Mouse (Mus musculus) heart, postnatal 4 days (tissue): ENCODE measurements around the gene Vezt. TPM values are rescaled to one million over a fixed set of nuclear protein-coding genes. Genes with fewer than 3 reads are reported as not detected.

ENCODE experiments used
- DNase-seq: peaks from one replicate; pipeline ENCODE4 v3.0.0; 2021
- total RNA-seq, 2 experiments: library from RNA; stranded (reverse); gene quantifications; 2 replicates each; pipeline ENCODE4 v1.2.3; 2021

Gene Vezt
- total RNA-seq, 2 experiments from 2014 or later: 45.3 to 46.4 TPM

DNA sequence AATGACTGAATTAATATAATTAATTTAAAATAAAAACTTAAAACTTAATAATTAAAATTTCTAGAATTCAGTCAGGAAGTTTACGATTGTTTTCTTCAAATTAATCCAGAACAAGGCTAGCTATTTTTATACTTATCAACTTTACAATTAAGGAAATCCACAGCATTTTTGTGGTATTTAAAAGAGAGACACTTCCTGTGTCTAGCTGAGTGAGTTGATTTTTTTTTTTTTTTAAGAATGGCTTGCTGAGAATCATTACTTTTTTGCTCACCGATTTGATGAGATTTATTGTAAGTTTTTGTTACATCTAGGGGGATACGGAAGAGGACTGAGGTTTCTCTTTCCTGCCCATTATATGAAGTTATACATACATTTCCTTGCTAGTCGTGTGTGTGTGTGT is 2.0 kb upstream of the Vezt start:
- DNase-seq: no peak

DNA sequence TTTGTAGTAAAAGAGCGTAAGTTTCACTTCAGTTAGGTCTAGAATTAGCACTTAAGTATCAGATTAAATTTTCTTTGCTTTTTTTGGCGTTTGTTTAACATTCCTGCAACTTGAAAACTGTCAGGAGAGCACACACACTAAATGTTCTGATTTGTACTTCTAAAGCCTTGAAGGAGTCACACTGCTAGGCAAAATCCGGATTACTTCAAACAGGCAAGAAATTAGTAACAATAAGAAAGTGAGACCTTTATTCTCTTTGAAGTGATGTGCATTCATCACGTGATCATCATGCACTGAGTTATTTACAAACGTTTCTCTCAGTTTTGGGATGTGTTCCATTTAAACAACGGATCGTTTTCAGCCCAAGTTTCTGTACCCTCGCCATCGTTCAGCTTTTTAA is 1.6 kb upstream of the Vezt start:
- no peak for DNase-seq

DNA sequence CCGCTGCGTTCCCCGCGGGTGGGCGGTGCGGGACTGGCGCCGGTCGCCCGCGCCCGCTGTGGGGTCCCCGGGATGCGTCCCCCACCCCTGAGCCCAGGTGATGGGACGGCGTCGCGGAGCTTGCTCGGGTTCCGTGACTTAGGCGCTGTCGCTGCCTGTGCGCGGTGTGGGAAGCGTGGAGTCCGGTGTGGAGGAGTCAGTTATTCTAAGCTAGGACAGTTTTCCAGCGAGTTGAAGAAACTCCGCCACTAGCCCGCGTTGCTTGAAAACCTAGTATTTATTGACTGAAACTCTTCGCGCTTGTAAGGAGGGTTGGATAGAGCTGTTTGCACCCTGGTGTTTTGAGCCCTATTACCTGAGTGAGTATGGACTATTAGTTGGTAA is 750 bp upstream of the Vezt start:
- DNase-seq: no peak

DNA sequence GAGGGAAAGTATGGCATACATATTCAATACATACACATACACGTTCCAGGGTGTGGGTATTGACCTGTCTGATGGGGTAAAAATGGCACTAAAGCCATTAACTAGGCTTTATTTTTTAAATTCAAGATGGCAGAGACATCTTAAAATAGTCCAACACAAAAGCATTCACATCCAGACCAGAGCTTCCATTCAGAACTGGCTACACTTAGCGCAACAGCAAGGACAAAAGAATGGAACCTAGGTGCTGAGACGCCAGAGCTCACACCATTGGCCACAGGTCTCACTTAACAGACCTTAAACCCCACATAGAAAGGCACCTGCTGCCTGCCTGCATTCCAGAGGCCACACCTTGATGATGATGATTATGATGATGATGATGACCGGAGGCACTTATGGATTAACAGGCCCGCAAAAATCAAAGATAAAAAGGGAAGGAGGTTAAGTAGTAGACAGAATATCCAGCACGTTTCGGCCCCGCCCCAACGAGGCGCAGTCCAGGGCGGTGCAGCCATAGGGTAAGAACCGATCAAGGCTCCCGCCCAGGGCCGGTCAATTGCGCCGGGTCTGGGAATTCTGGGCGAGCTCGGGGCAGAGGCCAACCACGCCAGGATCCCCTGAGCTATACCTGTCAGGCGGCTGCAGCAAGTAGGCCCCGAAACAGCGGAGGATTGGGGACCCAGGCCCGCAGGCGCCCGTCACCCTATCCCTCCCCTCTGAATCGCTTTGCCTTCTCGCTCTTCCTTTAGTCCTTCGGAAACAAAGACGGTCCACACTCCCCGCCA is 550 bp downstream of the Vezt start:
- DNase-seq: peak; percentile 68

DNA sequence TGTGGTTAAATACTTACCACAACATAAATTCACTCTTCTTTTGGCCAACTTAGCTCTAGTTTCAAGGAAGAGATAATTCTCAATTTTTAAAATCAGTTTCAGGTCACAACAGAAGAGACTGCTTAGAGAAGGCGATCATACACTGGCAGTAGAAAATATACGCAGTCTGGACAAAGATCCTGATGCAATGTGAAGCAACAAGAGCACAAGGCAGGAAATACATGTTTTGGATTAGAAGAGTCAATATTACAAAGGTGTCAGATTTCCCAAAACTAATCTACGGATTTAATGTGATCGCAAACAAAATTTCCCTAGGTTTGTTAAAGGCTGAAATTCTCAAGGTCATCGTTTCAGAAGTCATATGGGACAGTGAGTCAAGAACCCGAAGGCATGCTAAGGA is 4.5 kb downstream of the Vezt start:
- DNase-seq: no peak

DNA sequence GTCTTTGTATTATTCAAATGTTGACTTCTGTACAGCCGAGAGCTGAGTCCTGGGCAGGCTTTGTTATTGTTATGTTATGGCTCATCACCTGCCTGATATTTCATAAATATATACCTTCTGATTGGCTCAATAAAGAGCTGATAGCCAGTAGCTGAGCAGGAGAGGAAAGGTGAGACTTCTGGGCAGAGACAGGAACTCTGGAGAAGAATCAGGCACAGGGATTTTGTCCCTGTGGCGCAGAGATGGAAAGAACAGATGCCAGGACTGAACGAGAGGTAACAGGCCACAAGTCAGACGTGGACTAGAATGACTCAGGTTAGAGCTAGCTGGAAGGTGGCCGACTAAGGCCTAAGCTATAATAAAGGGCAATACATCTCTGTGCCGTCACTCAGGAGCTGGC is 7.1 kb downstream of the Vezt start:
- no peak for DNase-seq

DNA sequence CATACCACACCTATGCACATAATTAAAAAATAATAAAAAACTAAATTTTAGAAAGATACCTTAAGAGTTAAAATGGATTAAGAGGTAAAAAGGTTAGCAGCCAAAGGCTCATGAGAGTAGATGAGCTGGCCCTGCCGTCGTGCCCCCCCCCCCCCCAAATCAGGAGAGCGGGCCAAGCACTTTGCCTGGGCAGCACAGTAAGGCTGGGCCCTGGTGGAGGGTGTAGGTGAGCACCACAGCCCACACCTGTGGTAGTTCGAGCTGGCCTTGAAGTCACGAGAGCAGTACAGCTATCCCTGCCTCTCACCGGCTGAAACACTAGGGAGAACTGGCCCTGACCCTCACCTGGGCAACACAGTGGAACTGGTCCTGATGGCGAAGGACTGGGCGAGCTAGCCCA is 10.5 kb downstream of the Vezt start:
- no peak for DNase-seq

DNA sequence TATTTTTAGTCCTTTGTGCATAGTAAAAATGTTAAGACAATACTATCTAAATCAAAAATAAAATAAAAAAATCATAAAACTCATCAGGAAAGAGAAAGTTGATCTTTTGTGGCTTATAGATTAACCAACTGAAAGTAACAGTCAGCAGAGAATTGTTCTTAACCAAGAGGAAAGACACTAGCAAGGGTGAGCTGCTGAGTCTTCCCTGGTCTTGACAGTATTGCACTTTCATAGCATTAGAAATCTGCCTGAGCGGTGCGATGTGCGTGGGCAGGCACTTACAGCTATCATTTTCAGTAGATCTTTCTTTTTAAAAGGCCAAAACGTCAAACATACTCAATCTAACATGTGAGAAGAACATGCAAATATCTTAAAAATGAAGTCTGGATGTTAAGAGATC is 14.6 kb downstream of the Vezt start:
- DNase-seq: no peak

DNA sequence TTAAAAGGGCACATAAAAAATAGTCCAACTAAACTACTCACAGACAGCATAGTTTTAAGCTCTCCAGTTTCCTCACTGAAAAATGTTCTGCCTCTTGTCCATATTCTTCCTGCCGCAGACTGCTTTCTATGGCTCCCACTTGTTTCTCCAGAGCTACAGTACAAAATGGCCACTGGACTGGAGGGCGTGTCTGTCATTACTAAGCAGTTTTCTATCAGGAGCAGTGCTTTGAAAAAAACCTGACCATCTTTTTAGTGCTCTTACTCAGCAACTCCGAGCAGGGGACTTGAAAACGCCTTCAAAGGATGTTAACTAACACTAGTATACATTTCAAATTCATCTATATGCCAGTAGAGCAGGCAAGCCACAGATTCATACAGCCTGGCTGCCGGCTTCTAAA is 15.0 kb downstream of the Vezt start:
- DNase-seq: no peak

DNA sequence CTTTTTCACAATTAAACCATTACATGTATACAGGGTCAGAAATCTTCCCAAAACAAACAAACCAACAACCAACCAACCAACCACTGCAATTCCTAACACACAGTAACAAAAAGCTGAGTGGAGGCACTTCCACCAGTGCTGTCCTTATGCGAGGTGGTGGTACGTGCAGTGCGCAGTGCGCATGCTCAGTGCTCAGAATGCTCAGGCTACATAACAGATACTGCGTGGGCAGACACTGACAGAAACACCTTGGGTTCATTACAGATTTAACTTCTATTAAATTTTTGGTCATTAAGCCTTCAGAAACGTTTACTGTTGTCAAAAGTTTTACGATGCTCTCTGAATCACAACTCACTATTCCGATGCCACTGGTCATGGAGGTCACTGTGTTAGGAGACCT is 18.2 kb downstream of the Vezt start:
- no peak for DNase-seq

DNA sequence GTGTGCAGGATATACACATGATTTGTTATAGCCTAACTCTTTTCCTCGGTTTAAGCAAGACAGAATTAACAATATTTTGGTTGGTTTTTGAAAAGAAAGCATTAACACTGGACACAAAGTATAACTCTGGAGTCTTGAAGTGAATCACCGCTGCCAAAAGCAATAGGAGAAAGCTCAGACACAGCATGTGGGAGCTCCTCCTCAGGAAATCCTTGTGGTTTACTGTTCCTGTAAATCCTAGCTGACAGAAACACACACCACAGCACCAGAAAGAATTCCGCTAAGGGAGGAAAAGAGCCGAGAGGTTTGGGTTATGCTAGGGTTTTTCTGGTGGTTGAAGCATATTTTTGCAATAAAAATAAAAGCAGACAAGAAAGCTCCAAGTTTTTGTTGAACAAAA is 21.4 kb downstream of the Vezt start:
- no peak for DNase-seq

DNA sequence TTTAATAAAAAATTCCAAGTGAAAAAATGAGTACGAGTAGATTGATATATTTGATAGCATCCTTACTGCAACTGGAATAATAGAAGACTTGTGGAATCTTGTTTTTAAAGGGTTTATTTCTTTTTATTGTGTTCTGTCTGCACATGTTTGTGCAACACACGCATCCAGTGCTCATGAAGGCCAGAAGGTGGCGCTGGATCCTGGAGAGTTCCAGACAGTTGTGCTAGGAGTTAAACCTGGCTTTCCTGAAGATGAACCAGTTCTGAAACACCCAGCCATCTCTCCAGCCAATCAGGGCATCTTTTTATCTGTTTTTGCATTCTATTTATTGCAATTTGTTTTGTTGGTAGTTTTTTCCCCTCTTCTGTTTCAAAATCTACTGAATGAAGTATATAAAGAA is 22.4 kb downstream of the Vezt start:
- peak; percentile 74 for DNase-seq

DNA sequence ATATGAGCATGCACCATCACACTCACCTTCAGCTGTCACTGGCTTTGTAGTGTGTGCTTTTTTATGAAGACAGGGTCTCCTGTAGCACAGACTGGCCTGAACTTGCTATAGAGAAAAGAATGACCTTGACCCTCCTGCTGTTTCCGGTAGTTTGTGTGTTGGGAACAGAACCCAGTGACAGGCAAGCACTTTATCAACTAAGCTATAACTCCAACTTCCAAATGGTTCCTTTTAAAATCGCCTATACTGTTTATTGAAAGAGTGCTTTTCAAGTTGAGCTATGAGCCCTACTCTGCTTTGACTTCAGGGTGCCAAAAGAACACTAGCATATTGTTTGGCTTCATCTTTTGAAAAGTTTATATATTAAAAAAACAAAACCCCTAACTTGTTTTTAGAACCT is 24.6 kb downstream of the Vezt start:
- no peak for DNase-seq

DNA sequence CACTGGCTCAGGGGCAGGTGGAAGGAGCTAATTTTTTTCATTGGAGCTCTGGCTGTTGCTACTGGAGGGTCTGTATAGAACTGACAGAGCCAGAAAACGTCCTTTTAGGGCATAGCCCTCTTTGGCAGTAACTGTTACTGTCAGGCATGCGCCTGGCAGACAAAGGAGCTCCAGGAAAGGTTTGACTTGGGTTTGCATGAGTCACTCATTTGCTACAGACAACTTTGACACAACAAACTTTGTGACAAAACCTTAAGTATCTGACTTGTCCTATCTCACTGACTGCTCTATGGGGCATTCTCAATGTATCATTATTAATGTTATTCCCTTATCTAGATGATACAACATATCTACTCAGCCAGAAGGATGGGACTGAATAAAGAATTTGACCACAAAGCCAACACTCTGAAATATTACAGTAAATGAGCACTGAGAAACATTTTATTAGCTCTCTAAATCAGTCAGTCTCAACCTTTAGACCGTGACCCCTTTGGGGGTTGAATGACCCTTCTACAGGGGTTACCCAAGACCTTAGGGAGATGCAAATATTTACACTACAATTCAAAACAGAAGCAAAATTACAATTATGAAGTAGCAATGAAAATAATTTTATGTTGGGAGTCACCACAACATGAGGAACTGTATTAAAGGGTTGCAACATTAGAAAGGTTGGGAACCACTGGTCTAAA is 25.5 kb downstream of the Vezt start:
- no peak for DNase-seq

DNA sequence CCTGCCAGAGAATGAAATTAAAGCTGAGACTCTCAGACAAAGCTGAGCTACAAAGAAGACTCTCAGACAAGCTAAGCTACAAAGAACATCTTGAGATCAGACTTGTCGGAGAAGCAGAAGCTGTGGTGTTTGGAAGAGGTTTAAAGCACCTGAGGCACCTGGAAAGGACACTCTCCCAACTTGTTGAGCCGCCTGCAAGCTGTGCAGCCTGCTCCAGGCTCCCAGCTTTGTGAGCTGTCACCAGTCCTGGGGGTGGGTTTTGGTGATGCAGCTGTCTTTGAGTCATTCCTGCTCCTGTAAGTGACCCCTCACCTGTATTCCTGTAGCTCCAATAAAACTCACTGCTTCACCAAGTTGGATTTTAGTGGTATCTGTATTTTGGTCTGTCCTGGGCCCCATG is 27.3 kb downstream of the Vezt start:
- DNase-seq: no peak

DNA sequence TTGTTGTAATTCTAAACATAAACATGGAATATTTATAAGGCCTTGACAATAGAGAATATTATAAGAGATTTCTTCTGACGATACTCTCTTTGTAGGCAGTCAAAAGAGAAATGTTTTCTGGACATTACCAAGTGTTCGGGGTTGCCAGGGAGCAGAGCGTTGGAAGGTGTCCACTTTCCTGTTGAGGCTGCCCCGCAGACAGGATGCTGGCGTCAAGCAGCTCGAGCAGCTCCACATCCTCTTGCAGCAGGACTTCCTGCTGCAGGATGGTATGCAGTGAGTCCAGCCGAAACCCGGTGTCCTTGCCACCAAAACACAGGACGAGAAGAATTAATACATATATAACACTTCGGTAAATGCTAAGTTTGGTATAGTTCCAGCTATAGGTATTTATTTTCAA is 35.4 kb downstream of the Vezt start:
- peak; percentile 33 for DNase-seq

DNA sequence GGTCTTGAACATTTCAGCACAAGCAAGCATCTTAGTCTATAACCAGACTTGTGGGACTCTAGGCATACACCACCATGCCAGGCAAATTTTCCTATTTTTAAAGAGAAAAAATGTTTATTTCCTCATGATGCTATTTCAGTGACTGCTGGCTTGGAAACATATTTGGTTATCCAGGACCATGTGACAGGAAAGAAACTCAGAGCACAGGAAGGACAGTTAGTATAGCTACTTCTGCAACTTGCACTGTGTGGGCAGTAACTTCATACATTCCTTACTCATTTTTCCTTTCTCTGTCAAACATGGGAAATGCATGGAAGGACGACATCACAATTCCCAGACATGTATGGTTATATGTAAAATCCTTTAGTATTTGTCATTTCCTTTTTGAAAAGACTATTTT is 36.3 kb downstream of the Vezt start:
- DNase-seq: no peak

DNA sequence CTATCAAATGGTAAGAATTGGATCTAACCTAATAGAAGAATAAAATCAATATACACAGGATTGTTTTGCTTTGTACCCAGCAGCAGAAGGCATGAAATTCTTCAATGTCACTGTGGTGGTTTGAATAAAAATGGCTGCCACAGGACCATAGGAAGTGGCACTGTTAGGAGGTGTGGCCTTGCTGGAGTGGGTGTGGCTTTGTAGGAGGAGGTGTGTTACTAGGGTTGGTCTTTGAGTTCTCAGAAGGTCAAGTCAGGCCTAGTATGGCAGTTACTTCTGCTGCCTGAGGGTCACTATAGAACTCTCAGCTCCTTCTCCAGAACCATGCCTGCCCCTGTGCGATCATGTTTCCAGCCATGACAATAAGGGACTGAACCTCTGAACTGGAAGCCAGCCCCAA is 40.5 kb downstream of the Vezt start:
- no peak for DNase-seq

DNA sequence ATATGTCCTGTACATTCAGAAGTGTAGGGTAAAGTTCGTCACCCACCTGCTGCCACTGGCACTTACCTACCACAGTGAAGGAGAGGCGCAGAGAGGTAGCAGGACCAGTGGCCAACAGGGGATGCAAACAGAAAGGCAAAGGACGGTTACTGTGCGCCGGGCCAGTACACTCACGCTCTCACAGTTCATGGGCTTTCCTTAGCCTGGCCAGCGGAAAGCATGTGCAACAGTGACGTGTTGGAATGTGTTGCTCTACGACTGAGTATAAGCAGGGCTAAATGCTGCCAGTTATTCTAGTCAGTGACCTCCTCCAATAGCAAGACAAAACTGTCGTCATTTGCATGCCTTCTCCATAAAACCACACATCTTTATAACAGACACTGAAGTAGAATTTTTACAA is 41.5 kb downstream of the Vezt start:
- DNase-seq: peak; percentile 38

DNA sequence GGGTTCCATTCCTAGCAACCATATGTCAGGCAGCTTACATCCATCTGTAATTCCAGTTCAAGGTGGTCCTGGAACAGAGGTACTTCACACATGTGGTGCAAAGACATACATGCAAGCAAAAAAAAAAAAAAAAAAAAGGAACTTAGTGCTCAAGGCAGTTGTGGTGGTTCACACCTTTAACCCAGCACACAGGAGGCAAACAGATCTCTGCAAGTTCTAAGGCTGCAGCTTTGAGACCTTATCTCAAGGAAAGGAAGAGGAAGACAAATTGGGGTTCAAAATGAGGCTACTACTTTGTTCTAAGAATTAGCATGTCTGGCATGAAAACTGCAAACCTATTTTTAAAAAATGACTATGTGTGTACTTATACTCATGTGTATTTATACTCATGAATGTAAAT is 50.3 kb downstream of the Vezt start:
- no peak for DNase-seq

DNA sequence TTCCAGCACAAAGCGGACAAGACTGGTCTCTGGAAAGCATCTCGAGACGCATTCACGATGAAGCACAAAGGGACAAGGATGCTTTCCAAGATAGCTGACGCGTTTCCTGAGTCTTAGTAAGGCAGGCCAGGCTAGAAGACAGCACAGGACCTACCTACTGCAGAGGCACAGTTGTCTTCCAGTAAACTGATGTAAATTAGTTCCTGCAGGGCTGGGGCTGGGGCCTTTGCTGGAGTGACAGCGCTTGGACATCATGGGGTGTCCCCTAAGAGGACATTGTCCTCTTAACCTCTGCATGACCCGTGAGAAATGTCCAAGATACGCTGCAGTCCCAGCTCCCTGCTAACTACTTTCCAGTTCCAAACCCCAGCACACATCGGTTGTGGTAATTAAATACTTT is 66.3 kb downstream of the Vezt start:
- no peak for DNase-seq

DNA sequence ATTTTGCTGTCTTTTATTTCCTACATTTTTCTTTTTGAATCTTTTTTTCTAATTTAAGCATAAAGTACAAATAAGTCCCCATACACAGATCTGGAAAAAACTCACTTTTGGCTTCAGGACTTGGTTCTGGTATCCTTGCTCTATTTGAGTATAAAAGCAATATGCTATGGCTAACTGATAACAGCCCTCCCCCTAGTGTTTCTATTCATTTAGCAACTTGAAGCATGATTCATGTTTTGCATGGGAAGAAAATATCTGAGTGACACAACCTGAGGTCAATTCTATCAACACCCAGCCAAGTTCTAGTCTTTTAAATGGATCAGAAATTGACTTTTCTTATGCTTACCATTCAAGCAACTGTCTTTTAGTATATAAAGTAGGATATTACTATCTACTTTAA is 68.1 kb downstream of the Vezt start:
- DNase-seq: no peak

DNA sequence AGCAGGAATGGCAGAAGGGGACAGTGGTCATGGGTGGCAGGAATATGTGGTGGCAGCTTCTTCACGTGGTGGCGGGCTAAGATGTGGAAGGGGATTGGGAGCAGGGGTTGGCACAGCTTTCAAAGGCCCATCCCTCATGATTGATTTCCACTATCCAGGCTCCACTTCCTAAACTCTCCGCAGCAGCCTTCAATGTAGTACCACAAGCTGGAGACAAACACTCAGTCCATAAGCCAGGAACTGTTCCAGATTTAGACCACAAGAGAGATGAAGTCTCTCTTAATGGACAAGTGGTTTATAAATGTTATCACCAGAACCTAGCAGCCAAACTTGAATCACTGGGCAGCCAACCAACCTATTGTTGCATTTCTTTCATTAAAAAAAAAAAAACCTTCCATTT is 81.6 kb downstream of the Vezt start:
- no peak for DNase-seq

DNA sequence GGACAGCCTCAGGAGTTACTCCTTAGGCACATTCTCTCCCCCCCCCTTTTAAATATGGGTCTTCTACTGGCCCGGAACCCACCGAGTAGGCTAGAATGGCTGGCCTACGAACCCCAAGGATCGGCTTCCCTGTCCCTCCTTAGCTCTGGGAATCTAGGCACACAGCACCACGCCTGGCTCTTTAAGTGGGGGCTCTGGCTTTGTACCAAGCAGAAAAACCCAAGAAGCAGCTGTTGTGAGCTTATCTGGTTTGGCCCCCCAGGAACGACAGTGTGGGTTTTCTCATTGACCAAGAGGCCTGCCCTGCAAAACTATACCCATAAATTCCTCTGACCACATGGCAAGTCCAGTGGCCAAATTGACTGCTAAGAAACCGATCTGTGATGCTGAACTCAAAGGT is 82.1 kb downstream of the Vezt start:
- DNase-seq: no peak

DNA sequence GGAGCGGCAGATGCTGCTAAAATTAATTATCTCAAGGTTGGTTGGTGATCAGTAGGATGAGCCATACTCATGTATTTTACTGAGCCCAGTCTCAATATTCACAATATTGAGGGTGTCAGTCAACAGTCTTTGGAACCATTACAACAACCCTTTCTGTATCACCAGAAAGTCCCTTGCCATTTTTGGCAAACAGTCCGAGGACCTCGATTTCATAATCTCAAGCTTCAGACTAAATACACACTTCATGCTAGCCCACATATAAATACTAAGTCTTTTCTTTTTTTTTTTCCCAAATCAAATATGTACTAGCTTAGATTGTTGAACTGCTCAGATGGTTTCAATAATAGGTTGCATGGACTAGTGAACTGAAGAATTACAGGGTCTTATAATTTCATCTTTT is 84.6 kb downstream of the Vezt start:
- no peak for DNase-seq
